Mouse (Mus musculus): ENCODE results near the gene Cmah. TPM values are rescaled to one million over a fixed set of nuclear protein-coding genes. Genes with fewer than 3 reads are reported as not detected.

Gene Cmah
- total and polyA plus RNA-seq, 3 experiments = 1.4 to 2.2 TPM; not detected in 1

GRCm38 (mm10) chr13:24339907-24340306 is 12.7 kb downstream of the Cmah start:
- Histone ChIP-seq H3K79me2 (ENCODE audit: control insufficient read depth, insufficient read depth, low read length, poor library complexity) (no peaks in the 10 kb centered on the region), H3K9ac (ENCODE audit: control insufficient read depth, low read depth, low read length, poor library complexity, severe bottlenecking) (no peak overlapping the region), H3K27me3 (ENCODE audit: control insufficient read depth in 1 of 2, insufficient read depth in 2 of 2, low read length in 2 of 2) (peaks cover 1% of the 10 kb centered on the region in 2 experiments; a peak in 1 of 4 replicates), H3K9me3 (replicated peaks; ENCODE audit: insufficient read depth, low read length) (no peaks in the 10 kb centered on the region), H3K4me1 (ENCODE audit: control insufficient read depth in 1 of 2, insufficient read depth in 2 of 2, low read length in 2 of 2) (peaks cover 0 to 7% of the 10 kb centered on the region in 2 experiments; a peak in 2 of 4 replicates), H3K36me3 (ENCODE audit: control insufficient read depth in 1 of 2, insufficient read depth in 2 of 2, low read length in 2 of 2) (0 out of 4 replicates have a peak, but pooled peaks cover 0 to 6% of the 10 kb centered on the region in 2 experiments), H3K27ac (ENCODE audit: control insufficient read depth, low read depth, low read length) (no peak overlapping the region), H3K4me3 (ENCODE audit: control insufficient read depth in 1 of 2, insufficient read depth in 1 of 2, low read depth in 2 of 2, low read length in 2 of 2) (no peak overlapping the region)
- DNase-seq (ENCODE audit: low read depth, low spot score) = no peak
- TF ChIP-seq ETS1 (IDR thresholded peaks at IDR 0.05; ENCODE audit: low read depth, low read length) (no peak), RCOR1 (IDR thresholded peaks at IDR 0.05; ENCODE audit: low read depth, low read length) (no peak)

- no peak overlapping the region for H3K27ac ChIP-seq (ENCODE audit: control insufficient read depth, low read depth, low read length)
- H3K4me3 ChIP-seq (ENCODE audit: control insufficient read depth in 1 of 2, insufficient read depth in 1 of 2, low read depth in 2 of 2, low read length in 2 of 2) = no peak overlapping the region
- no peaks in the 10 kb centered on the region for H3K9me3 ChIP-seq (replicated peaks; ENCODE audit: insufficient read depth, low read length)
- H3K9ac ChIP-seq (ENCODE audit: control insufficient read depth, low read depth, low read length, poor library complexity, severe bottlenecking) = no peak overlapping the region
- TF ChIP-seq USF2 (IDR thresholded peaks at IDR 0.05; ENCODE audit: borderline replicate concordance in 1 of 2, insufficient read depth in 1 of 2, low read depth in 1 of 2, low read length in 2 of 2) (no peak), SMC3 (IDR thresholded peaks at IDR 0.05; ENCODE audit: low read depth, low read length) (no peak), ZKSCAN1 (IDR thresholded peaks at IDR 0.05; ENCODE audit: low read depth, low read length) (no peak), CHD1 (IDR thresholded peaks at IDR 0.05; ENCODE audit: low read depth, low read length) (no peak), MAFK (IDR thresholded peaks at IDR 0.05; ENCODE audit: borderline replicate concordance, low read depth, low read length) (no peak), KAT2A (conservative IDR thresholded peaks at IDR 0.05; ENCODE audit: low read depth, low read length) (no peak), USF1 (IDR thresholded peaks at IDR 0.05; ENCODE audit: low read depth, low read length) (no peak)
- H3K4me1 ChIP-seq (ENCODE audit: control insufficient read depth in 1 of 2, insufficient read depth in 2 of 2, low read length in 2 of 2) = peaks cover 0 to 7% of the 10 kb centered on the region in 2 experiments; a peak in 2 of 4 replicates
- 0 out of 4 replicates have a peak, but pooled peaks cover 0 to 1% of the 10 kb centered on the region in 2 experiments for H3K27me3 ChIP-seq (ENCODE audit: control insufficient read depth in 1 of 2, insufficient read depth in 2 of 2, low read length in 2 of 2)
- DNase-seq (ENCODE audit: low read depth, low spot score) = peak; percentile 14
- no peaks in the 10 kb centered on the region for H3K79me2 ChIP-seq (ENCODE audit: control insufficient read depth, insufficient read depth, low read length, poor library complexity)
- H3K36me3 ChIP-seq (ENCODE audit: control insufficient read depth in 1 of 2, insufficient read depth in 2 of 2, low read length in 2 of 2) = 0 out of 4 replicates have a peak, but pooled peaks cover 0 to 6% of the 10 kb centered on the region in 2 experiments
Observed at GRCm38 (mm10) chr13:24340462-24340861, 13.3 kb downstream of the Cmah start.

GRCm38 (mm10) chr13:24342091-24342490 is 14.9 kb downstream of the Cmah start:
- no peak overlapping the region for H3K9ac ChIP-seq (ENCODE audit: control insufficient read depth, low read depth, low read length, poor library complexity, severe bottlenecking)
- H3K4me3 ChIP-seq (ENCODE audit: control insufficient read depth in 1 of 2, insufficient read depth in 1 of 2, low read depth in 2 of 2, low read length in 2 of 2) = no peak overlapping the region
- no peaks in the 10 kb centered on the region for H3K9me3 ChIP-seq (replicated peaks; ENCODE audit: insufficient read depth, low read length)
- no peak for TF ChIP-seq MXI1 (IDR thresholded peaks at IDR 0.05; ENCODE audit: low read depth, low read length)
- TF ChIP-seq CHD2 (IDR thresholded peaks at IDR 0.05; ENCODE audit: low read length) = no peak
- no peak for TF ChIP-seq USF2 (IDR thresholded peaks at IDR 0.05; ENCODE audit: borderline replicate concordance in 1 of 2, insufficient read depth in 1 of 2, low read depth in 1 of 2, low read length in 2 of 2)
- no peak for TF ChIP-seq KAT2A (conservative IDR thresholded peaks at IDR 0.05; ENCODE audit: low read depth, low read length)
- TF ChIP-seq SMC3 (IDR thresholded peaks at IDR 0.05; ENCODE audit: low read depth, low read length) = no peak
- TF ChIP-seq EP300 (IDR thresholded peaks at IDR 0.05; ENCODE audit: low read depth in 1 of 2, low read length in 2 of 2) = no peak
- TF ChIP-seq JUND (IDR thresholded peaks at IDR 0.05; ENCODE audit: low read depth, low read length) = no peak
- no peak for TF ChIP-seq RCOR1 (IDR thresholded peaks at IDR 0.05; ENCODE audit: low read depth, low read length)
- no peak for TF ChIP-seq MAZ (IDR thresholded peaks at IDR 0.05; ENCODE audit: low read depth, low read length)
- TF ChIP-seq POLR2AphosphoS5 (IDR thresholded peaks at IDR 0.05; ENCODE audit: borderline replicate concordance, low read depth, low read length) = no peak
- no peak for TF ChIP-seq POLR2A (IDR thresholded peaks at IDR 0.05; ENCODE audit: control insufficient read depth in 1 of 2, insufficient read depth in 1 of 2, low read depth in 1 of 2, low read length in 2 of 2, poor library complexity in 1 of 2)
- no peak for TF ChIP-seq HCFC1 (IDR thresholded peaks at IDR 0.05; ENCODE audit: low read depth, low read length)
- no peak for DNase-seq (ENCODE audit: low read depth, low spot score)
- H3K36me3 ChIP-seq (ENCODE audit: control insufficient read depth in 1 of 2, insufficient read depth in 2 of 2, low read length in 2 of 2) = 0 out of 4 replicates have a peak, but pooled peaks cover 0 to 6% of the 10 kb centered on the region in 2 experiments
- no peaks in the 10 kb centered on the region for H3K79me2 ChIP-seq (ENCODE audit: control insufficient read depth, insufficient read depth, low read length, poor library complexity)
- H3K27ac ChIP-seq (ENCODE audit: control insufficient read depth, low read depth, low read length) = no peak overlapping the region
- H3K4me1 ChIP-seq (ENCODE audit: control insufficient read depth in 1 of 2, insufficient read depth in 2 of 2, low read length in 2 of 2) = peaks cover 0 to 7% of the 10 kb centered on the region in 2 experiments; a peak in 2 of 4 replicates
- no peaks in the 10 kb centered on the region for H3K27me3 ChIP-seq (ENCODE audit: control insufficient read depth in 1 of 2, insufficient read depth in 2 of 2, low read length in 2 of 2)
